Mouse (Mus musculus) testis, adult 2 months (tissue): ENCODE measurements around the gene Arhgef3. TPM values are rescaled to one million over a fixed set of nuclear protein-coding genes. Genes with fewer than 3 reads are reported as not detected.

Experiments used
- H3K27ac ChIP-seq: fragments of 200-500 bp; 2 replicates; pipeline ENCODE4 v1.5.1; 2012; ENCODE audit warnings: low read depth, low read length; ENCODE audit not compliant: control insufficient read depth, insufficient read depth
- H3K27me3 ChIP-seq: fragments of 200-500 bp; 2 replicates; pipeline ENCODE4 v1.6.1; 2012; ENCODE audit warnings: mild to moderate bottlenecking, low read length, moderate library complexity; ENCODE audit not compliant: control insufficient read depth, insufficient read depth
- H3K36me3 ChIP-seq: fragments of 200-500 bp; 2 replicates; pipeline ENCODE4 v1.6.1; 2012; ENCODE audit warnings: mild to moderate bottlenecking, low read length; ENCODE audit not compliant: control insufficient read depth, insufficient read depth
- H3K4me1 ChIP-seq: fragments of 200-500 bp; 2 replicates; pipeline ENCODE4 v1.6.1; 2012; ENCODE audit warnings: low read length; ENCODE audit not compliant: control insufficient read depth, insufficient read depth
- H3K4me3 ChIP-seq: fragments of 200-500 bp; 2 replicates; pipeline ENCODE4 v1.5.1; 2012; ENCODE audit warnings: low read depth, mild to moderate bottlenecking, low read length, moderate library complexity, mixed read lengths; ENCODE audit not compliant: control insufficient read depth
- CTCF ChIP-seq: fragments of 200-500 bp; IDR thresholded peaks from 2 replicates; pipeline ENCODE4 v1.5.1; 2012; ENCODE audit warnings: low read depth, mild to moderate bottlenecking, inconsistent platforms, low read length, moderate library complexity; ENCODE audit not compliant: control insufficient read depth, insufficient read depth, insufficient replicate concordance
- POLR2A ChIP-seq: fragments of 200-500 bp; IDR thresholded peaks from 2 replicates; pipeline ENCODE4 v1.6.1; 2012; ENCODE audit warnings: low read depth, mild to moderate bottlenecking, inconsistent platforms, low read length, moderate library complexity; ENCODE audit not compliant: control insufficient read depth
- polyA plus RNA-seq: library from polyadenylated mRNA; depleted of rRNA; stranded (reverse); fragments of >200 nt; gene quantifications from 2 replicates; pipeline ENCODE4 v1.2.3, GENCODE M21; 2012

Gene Arhgef3
- polyA plus RNA-seq, 1 experiment = 7.7 TPM

GRCm38 (mm10) chr14:27131521-27131920 is 16.8 kb downstream of the Arhgef3 start:
- TF ChIP-seq POLR2A = no peak
- no peak for TF ChIP-seq CTCF
- Histone ChIP-seq H3K27ac (no peak overlapping the region), H3K4me3 (no peak overlapping the region), H3K36me3 (no peaks in the 10 kb centered on the region), H3K4me1 (peaks cover 2% of the 10 kb centered on the region), H3K27me3 (no peaks in the 10 kb centered on the region)

GRCm38 (mm10) chr14:27138891-27139290 is 24.2 kb downstream of the Arhgef3 start:
- TF ChIP-seq CTCF (no peak), POLR2A (no peak)
- H3K27ac ChIP-seq = no peak overlapping the region
- H3K4me1 ChIP-seq = peaks cover 3% of the 10 kb centered on the region; the same call in 1 of the 2 replicates
- H3K4me3 ChIP-seq = no peak overlapping the region
- H3K36me3 ChIP-seq = no peaks in the 10 kb centered on the region
- no peaks in the 10 kb centered on the region for H3K27me3 ChIP-seq

- peaks cover 5% of the 10 kb centered on the region; the same call in 1 of the 2 replicates for H3K4me1 ChIP-seq
- no peak overlapping the region for H3K4me3 ChIP-seq
- no peaks in the 10 kb centered on the region for H3K36me3 ChIP-seq
- no peak for TF ChIP-seq POLR2A
- TF ChIP-seq CTCF = no peak
- no peaks in the 10 kb centered on the region for H3K27me3 ChIP-seq
- H3K27ac ChIP-seq = no peak overlapping the region
Measured at GRCm38 (mm10) chr14:27139968-27140367, 25.3 kb downstream of the Arhgef3 start.

- TF ChIP-seq CTCF (no peak), POLR2A (no peak)
- Histone ChIP-seq H3K27me3 (no peaks in the 10 kb centered on the region), H3K4me1 (peaks cover 9% of the 10 kb centered on the region; the same call in 1 of the 2 replicates), H3K4me3 (no peak overlapping the region), H3K36me3 (no peaks in the 10 kb centered on the region), H3K27ac (no peak overlapping the region)
Measured at GRCm38 (mm10) chr14:27141486-27141885, 26.8 kb downstream of the Arhgef3 start.

- no peaks in the 10 kb centered on the region for H3K27me3 ChIP-seq
- no peak overlapping the region for H3K27ac ChIP-seq
- TF ChIP-seq CTCF (no peak), POLR2A (no peak)
- H3K4me1 ChIP-seq = peaks cover 9% of the 10 kb centered on the region; the same call in 1 of the 2 replicates
- H3K4me3 ChIP-seq = no peak overlapping the region
- no peaks in the 10 kb centered on the region for H3K36me3 ChIP-seq
Measured at GRCm38 (mm10) chr14:27142680-27143079, 28.0 kb downstream of the Arhgef3 start.

- Histone ChIP-seq H3K4me1 (peaks cover 7% of the 10 kb centered on the region; the same call in 1 of the 2 replicates), H3K27ac (peak overlapping the region; percentile 34), H3K36me3 (no peaks in the 10 kb centered on the region), H3K27me3 (no peaks in the 10 kb centered on the region), H3K4me3 (no peak overlapping the region)
- TF ChIP-seq CTCF (no peak), POLR2A (no peak)
Measured at GRCm38 (mm10) chr14:27145171-27146045, 30.7 kb downstream of the Arhgef3 start.

- H3K4me1 ChIP-seq = peaks cover 6% of the 10 kb centered on the region; the same call in 1 of the 2 replicates
Measured at GRCm38 (mm10) chr14:27147726-27148125, 33.0 kb downstream of the Arhgef3 start.

More at GRCm38 (mm10) chr14:27147726-27148125, 33.0 kb downstream of the Arhgef3 start:
- H3K36me3 ChIP-seq = no peaks in the 10 kb centered on the region
- no peaks in the 10 kb centered on the region for H3K27me3 ChIP-seq
- TF ChIP-seq POLR2A = no peak
- TF ChIP-seq CTCF = no peak
- no peak overlapping the region for H3K4me3 ChIP-seq
- no peak overlapping the region for H3K27ac ChIP-seq
